Mouse (Mus musculus): ENCODE measurements at regions not wholly inside any gene's neighbourhood (a gene's known extent, or its start where the extent isn't known, plus 50 kb on each side); places are given as distances from the start of the nearest gene placed in this dataset.

- H3K79me3 ChIP-seq (ENCODE audit: low read depth), result no peaks in the 10 kb centered on the region
- no peak overlapping the region for H3ac ChIP-seq (ENCODE audit: control insufficient read depth, insufficient read length, low read depth)
- no peak for TF ChIP-seq FOSL1 (IDR thresholded peaks at IDR 0.05; ENCODE audit: insufficient read depth, low read length, poor library complexity, severe bottlenecking)
- TF ChIP-seq MYOG (IDR thresholded peaks at IDR 0.05; ENCODE audit: control insufficient read depth, extremely low read depth, insufficient read length), result no peak
- TF ChIP-seq USF1 (IDR thresholded peaks at IDR 0.05; ENCODE audit: low read depth), result no peak
- TF ChIP-seq MYOD1 (IDR thresholded peaks at IDR 0.05; ENCODE audit: control insufficient read depth, insufficient read length, low read depth), result no peak
- no peak for TF ChIP-seq CTCF (IDR thresholded peaks at IDR 0.05; ENCODE audit: control insufficient read depth, insufficient read depth, insufficient read length)
- TF ChIP-seq CEBPB (IDR thresholded peaks at IDR 0.05; ENCODE audit: low read depth), result no peak
- TF ChIP-seq MAX (IDR thresholded peaks at IDR 0.05), result no peak
- no peaks in the 10 kb centered on the region for H3K27me3 ChIP-seq (ENCODE audit: control insufficient read depth, insufficient read depth, insufficient read length)
- no peaks in the 10 kb centered on the region for H3K36me3 ChIP-seq (ENCODE audit: control insufficient read depth, insufficient read depth)
- no peaks in the 10 kb centered on the region for H3K79me2 ChIP-seq (ENCODE audit: control insufficient read depth, insufficient read depth)
- no peak overlapping the region for H3K4me3 ChIP-seq (ENCODE audit: insufficient read depth, poor library complexity, severe bottlenecking)
Measured at GRCm38 (mm10) chr3:99602679-99603078, 282.5 kb upstream of the Spag17 start.

- Histone ChIP-seq H3K79me2 (ENCODE audit: control insufficient read depth, insufficient read depth) (no peaks in the 10 kb centered on the region), H3K27me3 (ENCODE audit: control insufficient read depth, insufficient read depth, insufficient read length) (no peaks in the 10 kb centered on the region), H3K36me3 (ENCODE audit: control insufficient read depth, insufficient read depth) (no peaks in the 10 kb centered on the region), H3K79me3 (ENCODE audit: low read depth) (no peaks in the 10 kb centered on the region), H3K4me3 (ENCODE audit: insufficient read depth, poor library complexity, severe bottlenecking) (no peak overlapping the region), H3ac (ENCODE audit: control insufficient read depth, insufficient read length, low read depth) (no peak overlapping the region)
- TF ChIP-seq MAX (IDR thresholded peaks at IDR 0.05) (no peak), MYOG (IDR thresholded peaks at IDR 0.05; ENCODE audit: control insufficient read depth, extremely low read depth, insufficient read length) (no peak), FOSL1 (IDR thresholded peaks at IDR 0.05; ENCODE audit: insufficient read depth, low read length, poor library complexity, severe bottlenecking) (no peak)
Measured at GRCm38 (mm10) chr3:99632309-99632708, 252.9 kb upstream of the Spag17 start.

- no peaks in the 10 kb centered on the region for H3K79me2 ChIP-seq (ENCODE audit: control insufficient read depth, insufficient read depth)
- no peaks in the 10 kb centered on the region for H3K79me3 ChIP-seq (ENCODE audit: low read depth)
- TF ChIP-seq CEBPB (IDR thresholded peaks at IDR 0.05; ENCODE audit: low read depth), result no peak
- TF ChIP-seq MAX (IDR thresholded peaks at IDR 0.05), result no peak
- TF ChIP-seq CTCF (IDR thresholded peaks at IDR 0.05; ENCODE audit: control insufficient read depth, insufficient read depth, insufficient read length), result no peak
- TF ChIP-seq FOSL1 (IDR thresholded peaks at IDR 0.05; ENCODE audit: insufficient read depth, low read length, poor library complexity, severe bottlenecking), result no peak
- TF ChIP-seq MYOG (IDR thresholded peaks at IDR 0.05; ENCODE audit: control insufficient read depth, extremely low read depth, insufficient read length), result no peak
- no peak for TF ChIP-seq USF1 (IDR thresholded peaks at IDR 0.05; ENCODE audit: low read depth)
- no peak for TF ChIP-seq MYOD1 (IDR thresholded peaks at IDR 0.05; ENCODE audit: control insufficient read depth, insufficient read length, low read depth)
- H3K4me3 ChIP-seq (ENCODE audit: insufficient read depth, poor library complexity, severe bottlenecking), result no peak overlapping the region
- H3K27me3 ChIP-seq (ENCODE audit: control insufficient read depth, insufficient read depth, insufficient read length), result no peaks in the 10 kb centered on the region
- H3K36me3 ChIP-seq (ENCODE audit: control insufficient read depth, insufficient read depth), result no peaks in the 10 kb centered on the region
- no peak overlapping the region for H3ac ChIP-seq (ENCODE audit: control insufficient read depth, insufficient read length, low read depth)
Measured at GRCm38 (mm10) chr3:99641343-99642106, 243.7 kb upstream of the Spag17 start.

- Histone ChIP-seq H3K4me3 (ENCODE audit: insufficient read depth, poor library complexity, severe bottlenecking) (no peak overlapping the region), H3K79me2 (ENCODE audit: control insufficient read depth, insufficient read depth) (no peaks in the 10 kb centered on the region), H3ac (ENCODE audit: control insufficient read depth, insufficient read length, low read depth) (no peak overlapping the region), H3K79me3 (ENCODE audit: low read depth) (no peaks in the 10 kb centered on the region), H3K36me3 (ENCODE audit: control insufficient read depth, insufficient read depth) (no peaks in the 10 kb centered on the region), H3K27me3 (ENCODE audit: control insufficient read depth, insufficient read depth, insufficient read length) (no peaks in the 10 kb centered on the region)
- TF ChIP-seq FOSL1 (IDR thresholded peaks at IDR 0.05; ENCODE audit: insufficient read depth, low read length, poor library complexity, severe bottlenecking) (no peak), MYOG (IDR thresholded peaks at IDR 0.05; ENCODE audit: control insufficient read depth, extremely low read depth, insufficient read length) (no peak), CTCF (IDR thresholded peaks at IDR 0.05; ENCODE audit: control insufficient read depth, insufficient read depth, insufficient read length) (no peak), USF1 (IDR thresholded peaks at IDR 0.05; ENCODE audit: low read depth) (no peak), CEBPB (IDR thresholded peaks at IDR 0.05; ENCODE audit: low read depth) (no peak), MYOD1 (IDR thresholded peaks at IDR 0.05; ENCODE audit: control insufficient read depth, insufficient read length, low read depth) (no peak), MAX (IDR thresholded peaks at IDR 0.05) (no peak)
Measured at GRCm38 (mm10) chr3:99644910-99645309, 240.3 kb upstream of the Spag17 start.

GRCm38 (mm10) chr3:99645318-99645717, 239.9 kb upstream of the Spag17 start:
- no peak overlapping the region for H3ac ChIP-seq (ENCODE audit: control insufficient read depth, insufficient read length, low read depth)
- H3K36me3 ChIP-seq (ENCODE audit: control insufficient read depth, insufficient read depth), result no peaks in the 10 kb centered on the region
- H3K79me3 ChIP-seq (ENCODE audit: low read depth), result no peaks in the 10 kb centered on the region
- TF ChIP-seq CTCF (IDR thresholded peaks at IDR 0.05; ENCODE audit: control insufficient read depth, insufficient read depth, insufficient read length), result no peak
- no peak for TF ChIP-seq MYOG (IDR thresholded peaks at IDR 0.05; ENCODE audit: control insufficient read depth, extremely low read depth, insufficient read length)
- no peak overlapping the region for H3K4me3 ChIP-seq (ENCODE audit: insufficient read depth, poor library complexity, severe bottlenecking)
- no peaks in the 10 kb centered on the region for H3K79me2 ChIP-seq (ENCODE audit: control insufficient read depth, insufficient read depth)
- no peaks in the 10 kb centered on the region for H3K27me3 ChIP-seq (ENCODE audit: control insufficient read depth, insufficient read depth, insufficient read length)

- Histone ChIP-seq H3K79me2 (ENCODE audit: control insufficient read depth, insufficient read depth) (no peaks in the 10 kb centered on the region), H3K79me3 (ENCODE audit: low read depth) (no peaks in the 10 kb centered on the region), H3ac (ENCODE audit: control insufficient read depth, insufficient read length, low read depth) (no peak overlapping the region), H3K36me3 (ENCODE audit: control insufficient read depth, insufficient read depth) (no peaks in the 10 kb centered on the region), H3K27me3 (ENCODE audit: control insufficient read depth, insufficient read depth, insufficient read length) (no peaks in the 10 kb centered on the region), H3K4me3 (ENCODE audit: insufficient read depth, poor library complexity, severe bottlenecking) (no peak overlapping the region)
- no peak for TF ChIP-seq FOSL1 (IDR thresholded peaks at IDR 0.05; ENCODE audit: insufficient read depth, low read length, poor library complexity, severe bottlenecking)
- no peak for TF ChIP-seq CTCF (IDR thresholded peaks at IDR 0.05; ENCODE audit: control insufficient read depth, insufficient read depth, insufficient read length)
- TF ChIP-seq MAX (IDR thresholded peaks at IDR 0.05), result no peak
- TF ChIP-seq MYOG (IDR thresholded peaks at IDR 0.05; ENCODE audit: control insufficient read depth, extremely low read depth, insufficient read length), result no peak
- no peak for TF ChIP-seq MYOD1 (IDR thresholded peaks at IDR 0.05; ENCODE audit: control insufficient read depth, insufficient read length, low read depth)
- TF ChIP-seq USF1 (IDR thresholded peaks at IDR 0.05; ENCODE audit: low read depth), result no peak
- TF ChIP-seq CEBPB (IDR thresholded peaks at IDR 0.05; ENCODE audit: low read depth), result no peak
Measured at GRCm38 (mm10) chr3:99657617-99658016, 227.6 kb upstream of the Spag17 start.

All from C2C12 (cell line).